Mouse (Mus musculus): Measurements from ENCODE around the gene Ddx49.

The Ddx49 gene

DNA sequence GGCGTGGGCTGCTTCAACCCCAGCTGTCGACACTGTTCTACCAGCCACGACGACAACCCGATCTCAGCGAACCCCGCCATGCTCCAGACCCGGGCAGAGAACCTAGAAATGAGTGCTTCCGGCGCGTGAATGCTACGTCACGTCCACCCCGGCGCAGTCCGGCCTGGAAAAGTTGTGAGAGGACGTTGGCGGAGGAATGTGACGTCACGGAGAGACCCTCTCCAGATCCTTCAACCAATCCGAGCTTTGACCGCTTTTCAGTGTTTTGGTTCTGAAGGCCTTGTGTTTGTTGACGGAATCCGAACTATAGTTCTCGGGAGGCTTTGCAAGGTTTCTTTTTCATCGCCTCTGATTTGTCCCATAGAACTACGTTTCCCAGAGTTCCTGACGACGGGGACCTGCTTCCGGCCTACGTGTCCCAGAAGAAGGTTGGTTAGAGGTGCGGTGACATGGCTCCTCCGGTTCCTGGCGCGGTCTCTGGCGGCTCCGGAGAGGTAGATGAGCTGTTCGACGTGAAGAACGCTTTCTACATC, at the start of gene Ddx49, which contains the start of gene Cope:
TSS of gene Ddx49 (minus strand) at position 132 of the 533 bp plus-strand sequence.
TSS of gene Cope (plus strand) at position 161 of the 533 bp plus-strand sequence.
- DNase-seq: peak; percentile 93 to 96

DNA sequence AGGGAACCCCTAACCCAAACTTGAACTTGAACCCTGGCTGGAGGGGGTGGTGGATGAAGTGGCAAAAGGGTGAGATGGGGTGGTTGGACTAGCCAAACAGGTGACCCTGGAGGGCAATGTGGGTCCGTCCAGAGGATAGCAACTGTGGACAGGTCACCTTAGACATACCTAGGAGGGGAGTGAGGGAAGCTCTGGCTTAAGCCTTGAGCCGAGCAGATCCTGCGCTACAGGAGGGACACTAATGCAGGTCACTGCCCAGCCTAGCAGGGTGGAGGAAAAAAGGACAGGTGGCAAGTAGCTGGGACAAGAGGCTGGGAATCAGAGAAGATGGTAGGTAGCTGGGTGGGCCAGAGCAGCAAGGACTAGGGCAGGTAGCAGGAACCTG, 49.7 kb upstream of the Ddx49 start:
- no peak for DNase-seq

DNA sequence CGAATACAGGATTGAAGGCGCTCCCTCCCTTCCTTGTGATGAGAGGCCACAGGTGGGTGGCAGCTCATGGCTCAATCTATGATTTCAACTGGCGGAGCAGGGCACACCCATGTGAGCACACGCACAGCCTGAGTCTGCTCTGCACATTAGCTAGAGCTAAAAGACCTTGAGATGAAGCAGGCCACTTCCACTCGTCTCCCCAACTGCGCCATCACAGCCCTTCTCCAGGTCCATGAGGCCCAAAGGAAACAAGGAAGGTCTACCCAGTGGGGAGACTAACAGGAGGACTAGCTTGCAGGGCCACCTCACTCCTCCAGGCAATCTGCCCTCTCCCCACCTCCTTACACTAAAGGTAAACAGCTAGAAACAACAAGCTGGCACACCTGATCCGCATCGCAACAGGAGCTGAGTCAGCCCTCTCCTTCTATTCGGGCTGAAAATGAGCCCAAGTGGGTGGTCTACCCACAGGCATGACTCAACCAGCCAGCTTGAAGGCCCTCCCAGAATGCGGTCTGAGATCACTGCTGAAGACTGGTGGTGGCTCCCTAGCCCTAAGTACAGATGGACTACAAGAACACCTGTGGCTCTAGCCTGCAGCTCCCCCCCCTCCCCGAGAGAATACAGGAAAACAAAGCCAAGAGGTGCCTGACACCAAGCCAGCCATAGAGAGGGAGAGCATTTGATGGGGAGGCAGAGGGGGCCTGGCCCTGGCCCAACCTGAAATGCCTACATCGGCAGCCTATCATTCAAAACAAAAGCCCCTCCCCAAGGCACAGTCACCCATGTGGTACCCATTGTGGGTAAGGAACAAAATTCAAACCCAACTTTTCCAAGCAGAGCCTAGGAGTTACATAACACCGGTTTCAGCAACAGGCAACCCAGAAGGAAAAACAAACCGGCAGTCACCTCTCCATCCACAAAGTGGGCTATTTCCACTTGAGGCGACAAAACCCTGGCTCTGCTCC, 49.0 kb upstream of the Ddx49 start:
- peak in 1 of 2 experiments; percentile 50 for DNase-seq

DNA sequence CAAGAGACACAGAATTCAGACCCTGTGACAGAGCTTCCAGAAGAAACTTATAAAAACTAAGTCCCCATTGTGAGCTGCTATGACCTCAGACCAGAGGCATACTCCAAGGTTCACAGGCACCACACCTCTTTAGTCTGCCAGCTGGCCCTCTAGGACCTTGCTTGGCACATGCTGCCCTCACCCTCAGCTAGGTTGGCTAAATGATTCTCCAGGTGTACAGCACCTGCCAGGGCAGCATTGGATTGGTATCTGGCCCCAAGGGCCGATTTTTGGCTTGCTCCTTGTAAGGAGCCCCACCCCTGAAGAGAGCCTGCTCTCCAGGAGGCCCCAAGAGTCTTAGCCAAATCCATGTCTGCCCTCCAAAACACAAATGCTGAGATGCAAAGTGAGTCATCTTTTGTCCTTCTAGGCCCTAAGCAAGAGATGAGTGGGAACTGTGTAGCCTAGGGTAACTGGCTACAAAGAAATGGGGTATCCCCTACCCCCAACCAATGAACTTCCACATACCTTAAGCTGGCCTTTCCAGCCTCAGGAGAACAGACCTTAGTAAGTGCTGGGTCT, 45.7 kb upstream of the Ddx49 start:
- DNase-seq: no peak

DNA sequence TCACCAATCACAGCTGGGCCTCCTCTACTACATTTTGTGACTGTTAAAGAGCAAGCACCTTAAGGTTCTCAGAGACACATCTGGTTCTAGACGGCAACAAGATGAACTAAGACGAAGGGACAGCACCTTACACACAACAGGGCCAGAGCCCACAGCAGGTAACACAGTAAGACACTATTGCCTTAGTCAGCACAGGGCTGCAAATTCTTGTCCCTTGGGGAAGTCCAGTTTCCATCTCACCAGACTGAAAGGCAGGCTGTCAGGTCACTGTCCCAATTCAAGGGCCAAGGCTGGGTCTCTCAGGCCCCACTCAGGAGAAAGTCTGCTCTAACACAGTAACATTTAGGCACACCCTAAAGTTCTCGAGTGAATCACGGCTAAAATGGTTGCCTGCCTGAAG, 45.2 kb upstream of the Ddx49 start:
- no peak for DNase-seq

DNA sequence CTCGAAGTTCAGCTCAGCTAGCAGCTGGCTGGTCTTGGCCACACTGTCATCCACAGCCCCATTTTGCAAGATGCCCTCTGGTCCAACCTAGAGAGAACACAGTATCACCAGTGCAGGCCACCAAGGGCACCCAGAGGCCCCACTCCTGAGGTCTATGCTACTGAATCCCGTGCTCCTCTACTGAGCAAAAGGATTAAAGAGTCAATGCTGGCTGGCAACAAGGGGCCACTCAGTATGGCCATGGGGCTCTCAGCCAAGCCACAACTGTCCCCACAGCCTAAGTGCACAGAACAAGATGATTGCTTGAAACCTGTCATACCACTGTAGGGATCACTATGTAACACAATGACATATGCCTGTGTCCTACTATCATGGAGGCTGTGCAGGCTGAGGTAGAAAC, 42.0 kb upstream of the Ddx49 start:
- no peak for DNase-seq

DNA sequence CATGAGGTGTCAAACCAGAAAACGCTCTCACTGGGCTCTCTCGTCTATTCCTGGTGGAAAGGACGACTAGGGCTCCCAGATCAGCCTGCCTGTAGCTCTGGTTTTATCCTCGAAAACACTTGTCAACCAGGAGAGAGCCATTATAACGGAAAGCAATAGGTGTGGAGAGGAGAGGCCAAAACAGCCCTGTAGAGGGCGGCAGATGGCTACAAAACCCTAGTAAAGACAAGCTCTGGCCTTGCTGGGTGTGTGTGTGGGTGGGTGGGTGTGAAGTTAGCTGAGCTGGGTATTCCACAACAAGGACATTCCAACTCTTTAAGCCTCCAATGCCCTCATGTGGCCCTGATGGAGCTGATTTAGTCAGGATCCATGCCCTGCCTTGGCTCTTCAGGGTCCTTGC, 41.4 kb upstream of the Ddx49 start:
- peak; percentile 77 to 82 for DNase-seq

DNA sequence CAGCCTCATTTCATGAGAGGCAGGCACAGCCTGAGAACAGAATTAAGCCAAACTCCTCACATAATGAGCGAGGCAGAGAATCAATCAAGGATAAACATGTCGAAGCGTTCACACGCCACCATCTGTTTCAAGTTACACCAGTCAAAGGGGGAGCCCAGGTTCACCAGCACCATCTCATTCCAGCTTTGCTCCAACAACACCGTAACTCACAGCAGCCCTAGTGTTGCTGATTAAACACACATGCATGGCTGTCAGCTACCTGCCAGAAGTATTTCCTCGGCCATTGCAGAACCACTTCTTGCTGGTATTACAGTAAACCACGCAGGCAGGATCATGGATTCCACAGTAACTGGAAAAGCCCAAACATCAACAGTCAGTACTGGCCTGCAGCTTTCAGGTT, 40.8 kb upstream of the Ddx49 start:
- no peak for DNase-seq

DNA sequence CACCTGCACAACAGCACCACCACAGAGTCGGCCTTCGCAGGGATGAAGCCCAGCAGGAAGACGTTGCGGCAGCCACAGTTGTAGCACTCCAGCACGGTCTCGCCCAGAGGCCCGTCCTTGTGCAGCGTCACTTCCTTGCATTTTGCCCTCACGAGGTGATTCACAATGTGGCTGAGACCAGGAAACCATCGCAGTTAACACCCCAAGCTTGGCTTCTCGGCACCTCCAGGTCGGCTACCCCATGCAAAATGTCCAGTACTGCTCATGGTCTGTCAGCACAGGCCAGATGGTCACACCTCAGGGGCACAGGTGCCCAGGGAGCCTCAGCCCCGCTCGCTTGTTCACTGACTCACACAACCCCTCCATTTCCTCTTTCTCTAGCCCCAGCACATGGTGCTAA, 39.7 kb upstream of the Ddx49 start:
- DNase-seq: peak in 1 of 2 experiments; percentile 57

DNA sequence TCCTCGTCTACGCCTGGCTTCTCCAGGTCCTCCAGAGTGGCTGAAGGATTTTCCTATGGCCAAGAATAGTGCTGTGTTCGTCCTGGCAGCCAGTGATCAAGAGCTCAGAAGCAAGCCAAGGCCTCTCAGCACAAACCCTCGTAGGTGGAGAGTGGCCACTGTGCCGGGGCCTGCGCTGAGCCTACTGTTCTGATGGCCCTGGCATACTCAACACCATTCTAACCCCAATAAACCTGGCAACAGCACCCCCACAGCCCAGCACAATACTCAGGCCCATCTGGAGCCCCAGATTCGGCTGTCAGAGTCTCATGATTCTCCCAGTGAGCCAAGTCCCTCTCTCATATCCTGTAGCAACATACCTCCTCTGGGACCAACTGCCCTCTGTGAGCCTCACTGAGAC, 38.4 kb upstream of the Ddx49 start:
- DNase-seq: no peak

DNA sequence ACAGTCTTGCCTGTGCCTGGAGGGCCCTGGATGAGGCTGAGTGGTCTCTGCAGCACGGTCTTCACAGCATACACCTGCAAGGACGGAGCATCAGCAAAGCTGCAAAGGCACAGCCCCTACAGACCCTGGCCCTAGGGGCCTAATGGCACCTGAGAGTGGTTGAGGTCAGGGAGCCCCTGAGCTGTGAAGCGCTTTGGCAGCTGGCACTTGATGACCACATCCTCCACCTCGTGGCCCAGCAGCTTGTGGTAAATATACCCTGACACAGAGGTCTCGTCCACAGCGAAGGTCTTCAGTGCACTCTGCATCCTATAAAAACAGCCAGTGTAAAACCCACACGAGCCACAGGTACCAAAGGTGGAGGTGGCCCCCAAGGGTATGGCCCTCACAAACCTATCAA, 36.6 kb upstream of the Ddx49 start:
- DNase-seq: no peak

DNA sequence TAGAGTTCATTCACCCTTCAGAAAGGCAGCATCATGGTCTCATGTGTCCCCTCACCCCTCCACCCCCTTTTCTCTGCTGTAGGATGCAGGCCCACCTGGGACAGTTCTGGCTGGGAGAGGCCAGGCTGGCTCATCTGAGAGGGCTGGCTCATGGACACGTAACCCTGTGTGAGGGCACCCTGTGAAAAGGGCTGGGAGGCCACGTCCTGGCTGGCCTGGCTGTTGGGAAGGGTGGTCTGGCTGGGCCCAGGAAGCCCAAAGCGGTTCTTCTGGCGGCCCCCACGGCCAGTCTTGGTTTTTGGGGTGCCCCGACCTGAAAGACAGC, 30.6 kb upstream of the Ddx49 start:
- DNase-seq: no peak

DNA sequence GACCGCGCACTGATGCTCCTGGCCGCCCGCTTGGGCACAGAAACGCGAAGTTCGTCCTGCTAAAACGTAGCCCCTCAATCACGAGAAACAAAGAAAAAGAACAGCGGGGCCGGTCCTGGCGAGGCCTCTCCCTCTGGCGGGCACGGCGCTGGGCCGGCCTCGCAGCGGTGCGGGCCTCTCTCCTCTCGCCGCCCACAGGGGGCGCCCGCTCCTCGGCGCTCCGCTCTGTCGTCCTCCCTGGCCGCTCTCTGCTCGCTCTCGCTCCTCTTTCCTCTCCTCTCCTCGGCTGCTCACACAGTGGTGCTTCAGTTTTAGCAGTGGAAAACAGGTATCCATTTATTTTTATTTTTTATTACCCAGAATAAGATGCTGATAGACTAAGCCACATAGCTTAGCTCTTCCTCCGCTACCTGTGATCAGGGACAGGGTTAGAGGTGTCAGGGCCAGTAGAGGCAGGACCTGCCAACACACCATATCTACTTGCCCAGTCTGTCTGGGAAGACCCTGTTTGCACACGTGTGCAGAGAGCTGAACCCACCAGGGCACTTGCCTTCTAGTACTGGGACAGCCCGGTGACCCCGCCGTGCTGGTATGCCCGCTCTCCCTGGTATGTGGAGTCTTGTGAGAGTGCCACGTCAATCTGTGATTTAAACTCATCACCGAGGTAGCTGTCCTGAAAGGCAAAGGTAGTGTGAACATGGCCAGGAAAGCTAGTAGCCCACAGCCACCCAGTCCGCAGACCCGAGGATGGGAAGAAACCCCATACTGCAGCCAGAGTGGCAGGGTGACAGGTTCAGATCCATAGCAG, 30.0 kb upstream of the Ddx49 start:
- DNase-seq: peak; percentile 90

DNA sequence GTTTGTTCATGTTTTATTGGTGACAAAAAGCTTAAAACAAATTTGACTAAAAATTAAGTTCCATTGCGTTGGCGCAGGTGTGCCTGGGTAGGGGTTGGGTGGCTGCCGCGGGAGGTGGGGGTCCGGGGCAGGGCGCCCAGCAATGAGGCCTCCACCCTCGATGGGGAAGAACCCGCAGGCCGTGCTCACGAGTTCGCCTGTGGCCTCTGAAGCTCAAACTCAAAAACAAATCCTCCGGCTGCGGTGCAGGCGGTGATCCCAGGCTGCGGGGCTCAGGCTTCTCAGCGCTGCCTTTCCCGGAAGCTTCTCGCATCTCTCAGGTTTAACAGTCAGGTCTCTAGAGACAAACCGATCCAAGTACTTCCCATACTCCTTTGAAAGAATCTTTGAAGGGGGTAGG, 29.2 kb upstream of the Ddx49 start:
- DNase-seq: peak in 1 of 2 experiments; percentile 57

DNA sequence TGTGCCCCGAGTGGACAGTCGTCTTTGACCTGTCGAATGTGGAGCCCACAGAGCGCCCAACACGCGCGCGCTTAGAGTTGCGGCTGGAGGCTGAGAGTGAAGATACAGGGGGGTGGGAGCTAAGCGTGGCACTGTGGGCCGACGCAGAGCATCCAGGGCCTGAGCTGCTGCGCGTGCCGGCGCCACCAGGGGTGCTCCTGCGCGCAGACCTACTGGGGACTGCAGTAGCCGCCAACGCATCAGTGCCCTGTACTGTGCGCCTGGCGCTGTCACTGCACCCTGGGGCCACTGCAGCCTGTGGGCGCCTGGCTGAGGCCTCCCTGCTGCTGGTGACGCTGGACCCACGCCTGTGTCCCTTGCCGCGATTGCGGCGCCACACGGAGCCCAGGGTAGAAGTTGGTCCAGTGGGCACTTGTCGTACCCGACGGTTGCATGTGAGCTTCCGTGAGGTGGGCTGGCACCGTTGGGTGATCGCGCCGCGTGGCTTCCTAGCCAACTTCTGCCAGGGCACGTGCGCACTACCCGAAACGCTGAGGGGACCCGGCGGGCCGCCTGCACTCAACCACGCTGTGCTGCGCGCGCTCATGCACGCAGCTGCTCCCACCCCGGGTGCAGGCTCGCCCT, 28.6 kb upstream of the Ddx49 start:
- peak; percentile 57 to 71 for DNase-seq

DNA sequence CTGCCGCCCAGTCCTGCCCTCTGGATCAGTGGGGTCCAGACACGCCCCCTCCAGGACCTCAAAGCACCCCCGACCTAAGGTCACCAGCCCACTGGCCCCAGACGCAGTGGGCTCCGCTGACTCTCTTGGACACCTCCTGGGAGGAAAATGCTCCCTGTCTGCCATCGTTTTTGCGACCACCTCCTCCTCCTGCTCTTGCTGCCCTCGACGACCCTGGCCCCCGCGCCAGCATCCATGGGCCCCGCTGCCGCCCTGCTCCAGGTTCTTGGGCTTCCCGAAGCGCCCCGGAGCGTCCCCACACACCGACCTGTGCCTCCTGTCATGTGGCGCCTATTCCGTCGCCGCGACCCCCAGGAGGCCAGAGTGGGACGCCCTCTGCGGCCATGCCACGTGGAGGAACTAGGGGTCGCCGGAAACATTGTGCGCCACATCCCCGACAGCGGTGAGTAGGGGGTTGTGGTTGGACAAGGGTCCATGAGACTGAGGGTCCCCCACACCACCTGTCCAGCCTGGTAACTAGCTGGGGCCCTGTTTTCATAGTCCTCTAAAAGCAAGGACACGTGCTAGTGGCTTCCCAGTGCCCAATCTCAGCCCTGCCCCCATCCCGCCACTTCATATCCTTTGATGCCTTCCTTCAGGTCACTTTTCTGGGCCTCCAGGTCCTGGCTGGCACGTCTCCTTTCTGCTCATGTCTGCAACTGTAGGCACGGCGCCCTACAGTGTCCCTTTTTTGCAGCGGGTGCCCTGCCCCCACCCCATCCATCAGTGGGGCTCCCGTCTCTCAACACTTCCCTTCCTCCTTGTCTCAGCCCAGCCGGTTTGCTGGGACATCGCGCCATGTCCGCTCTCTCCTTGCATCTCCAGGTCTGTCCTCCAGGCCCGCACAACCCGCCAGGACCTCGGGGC, 27.8 kb upstream of the Ddx49 start:
- peak in 1 of 2 experiments; percentile 58 for DNase-seq

DNA sequence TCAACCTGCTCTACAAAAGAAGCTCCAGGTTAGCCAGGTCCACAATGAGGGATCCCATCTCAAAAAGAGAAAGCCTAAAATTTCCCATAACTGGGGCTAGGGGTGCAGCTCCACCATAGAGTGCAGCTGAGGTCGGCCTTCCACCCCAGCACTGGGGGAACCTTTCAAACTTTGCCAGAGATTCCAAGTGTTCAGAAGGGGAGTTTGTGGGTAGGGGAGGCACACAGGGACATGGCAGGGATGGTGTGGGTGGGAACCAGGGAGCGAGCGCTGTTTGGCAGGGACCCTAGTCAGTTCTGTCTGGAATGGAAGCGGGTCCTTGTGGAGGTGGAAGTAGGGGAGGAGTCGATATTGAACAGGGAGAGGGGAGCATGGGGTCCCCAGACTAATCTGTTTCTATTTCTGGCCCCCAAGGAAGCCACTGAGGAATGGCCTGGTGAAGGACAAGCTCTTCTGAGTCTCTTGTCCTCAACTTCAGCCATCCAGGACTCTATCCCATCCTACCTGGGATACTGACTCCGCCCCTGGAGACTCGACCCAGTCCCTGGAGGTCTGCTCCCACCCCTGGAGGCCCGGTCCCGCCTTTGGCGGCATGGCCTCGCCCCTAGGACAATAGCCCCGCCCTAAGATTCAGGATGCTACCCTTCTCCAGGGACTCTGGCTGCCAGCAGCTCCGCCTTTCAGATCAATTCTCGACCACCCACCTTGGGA, 27.0 kb upstream of the Ddx49 start, which contains the start of gene Gdf1:
TSS of gene Gdf1 (plus strand) at position 694 of the 711 bp plus-strand sequence.
- peak in 1 of 2 experiments; percentile 31 for DNase-seq

DNA sequence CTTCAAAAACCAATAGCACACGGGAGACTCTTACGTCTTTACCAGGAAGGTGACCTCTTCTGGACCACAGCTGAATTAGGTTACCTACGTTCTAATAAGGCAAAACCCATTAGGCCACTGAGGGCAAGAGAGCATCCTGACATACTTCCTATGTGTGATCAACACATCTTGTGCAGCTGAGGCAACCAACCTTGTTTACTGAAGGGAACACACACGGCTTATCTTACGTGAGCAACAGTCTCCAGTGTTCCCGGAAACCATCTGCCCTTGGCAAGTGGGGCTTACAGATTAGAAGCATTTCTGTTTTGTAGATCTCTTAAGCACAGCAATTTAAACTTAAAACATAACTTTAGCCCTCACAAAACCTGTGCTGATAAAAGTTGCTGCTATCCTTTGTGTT, 25.2 kb upstream of the Ddx49 start:
- DNase-seq: no peak

DNA sequence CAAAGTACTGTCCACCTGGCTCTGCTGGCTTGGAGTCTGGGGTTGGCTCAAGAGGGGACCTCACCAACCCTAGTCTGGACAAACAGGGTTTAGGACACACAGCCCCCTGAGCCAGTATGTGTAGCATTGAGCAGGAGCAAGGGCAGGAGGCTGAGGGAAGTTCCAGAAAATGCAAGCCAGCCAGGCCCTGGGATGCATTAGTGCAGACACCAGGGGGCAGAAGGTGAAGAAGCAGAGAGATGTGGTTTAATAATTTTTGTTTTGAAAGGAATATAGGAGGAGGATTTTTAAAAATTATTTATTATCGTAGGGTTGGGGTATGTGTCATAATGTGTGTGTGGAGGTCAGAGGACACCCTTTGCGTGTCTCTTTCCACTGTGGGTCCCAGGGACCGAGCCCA, 21.4 kb upstream of the Ddx49 start:
- no peak for DNase-seq

DNA sequence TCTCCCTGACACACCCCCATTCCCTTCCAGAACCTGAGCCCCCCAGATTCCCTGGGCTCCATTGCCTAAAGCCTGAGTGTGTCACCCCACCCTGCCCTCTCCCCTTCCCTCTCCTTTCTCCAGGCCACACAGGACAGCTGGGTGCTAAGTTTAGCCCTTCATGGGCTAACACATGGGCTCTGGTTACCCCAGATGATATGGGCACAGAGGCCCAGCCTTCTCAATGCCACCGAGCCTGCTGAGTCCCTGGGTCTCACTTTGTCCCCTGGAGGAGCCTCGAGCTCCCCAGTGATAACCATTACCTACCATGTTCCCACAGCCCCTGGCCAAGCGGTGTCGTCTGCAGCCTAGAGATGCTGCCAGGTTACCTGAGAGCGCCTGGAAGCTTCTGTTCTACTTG, 15.6 kb upstream of the Ddx49 start:
- no peak for DNase-seq

Data from cerebellum, postnatal 14 days (tissue).